Mouse (Mus musculus): ENCODE results near the gene Slfn1. TPM values are rescaled to one million over a fixed set of nuclear protein-coding genes. Genes with fewer than 3 reads are reported as not detected.

The Slfn1 gene
- total RNA-seq (2023), result 113 TPM

DNA sequence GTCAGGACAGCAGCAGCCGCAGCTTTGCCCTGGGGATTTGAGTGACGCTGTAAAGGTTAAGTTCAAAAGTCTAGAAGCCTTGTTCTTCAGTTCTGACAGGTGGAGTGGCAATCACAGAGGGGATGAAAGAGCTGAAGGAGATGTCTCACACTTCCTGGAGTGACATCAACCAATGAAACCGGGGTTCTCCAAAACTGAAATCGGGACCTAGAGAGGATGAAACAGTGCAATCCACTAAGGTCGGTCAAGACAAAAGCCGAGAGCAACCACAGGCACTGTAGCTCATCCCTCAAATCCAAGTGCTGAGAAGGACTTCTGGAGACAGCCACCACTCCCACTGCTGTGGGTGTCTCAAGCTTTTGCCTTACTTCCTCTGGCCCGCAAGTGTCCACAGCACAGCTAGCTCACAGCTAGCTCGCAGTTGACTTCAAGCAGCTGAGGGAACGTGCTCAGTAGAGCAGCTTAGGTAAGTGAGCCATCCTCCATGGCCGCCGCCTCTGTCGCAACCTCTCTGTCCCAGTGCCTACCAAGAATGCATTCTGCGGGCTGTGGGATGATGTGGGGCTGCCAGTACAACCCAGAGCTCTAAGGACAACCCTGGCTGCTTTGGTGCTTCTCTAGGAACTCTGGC lies at the start of gene Slfn1:
Slfn1 (plus strand) TSS at position 253 of the 631 bp plus-strand sequence.

Other genes with a start within 250 kb of the Slfn1 start
- 18.8 TPM for gene Rffl, start 245.6 kb upstream of the Slfn1 start, total RNA-seq (2023)
- 15.1 TPM for gene Rad51d, start 226.2 kb upstream of the Slfn1 start, total RNA-seq (2023)
- gene Fndc8, start 224.7 kb upstream of the Slfn1 start, total RNA-seq (2023), result not detected
- 77.4 TPM for gene Nle1, start 208.4 kb upstream of the Slfn1 start, total RNA-seq (2023)
- gene Unc45b, start 206.3 kb upstream of the Slfn1 start, total RNA-seq (2023), result not detected
- 40.0 TPM for gene Slfn5, start 165.5 kb upstream of the Slfn1 start, total RNA-seq (2023)
- gene Slfn9, start 125.0 kb upstream of the Slfn1 start, total RNA-seq (2023), result 15.5 TPM
- 52.1 TPM for gene Slfn8, start 96.0 kb upstream of the Slfn1 start, total RNA-seq (2023)
- 173 TPM for gene Slfn2, start 51.7 kb upstream of the Slfn1 start, total RNA-seq (2023)
- 1.3 TPM for gene Slfn4, start 58.3 kb downstream of the Slfn1 start, total RNA-seq (2023)
- gene Slfn3, start 74.5 kb downstream of the Slfn1 start, total RNA-seq (2023), result 4.8 TPM
- gene Slfn14, start 169.9 kb downstream of the Slfn1 start, total RNA-seq (2023), result 0.64 TPM
- 80.6 TPM for gene Ap2b1, start 182.2 kb downstream of the Slfn1 start, total RNA-seq (2023)
- gene Pex12, start 185.7 kb downstream of the Slfn1 start, total RNA-seq (2023), result 14.5 TPM

Data from CD4-positive naive resting alpha-beta T cell, adult 76 days (primary cell).